Mouse (Mus musculus) cortical plate, adult 2 months (tissue): ENCODE results near the gene Pam16.

Experiments used
- CTCF ChIP-seq: fragments of 200-500 bp; IDR thresholded peaks from 2 replicates; pipeline ENCODE4 v1.5.1; 2011; ENCODE audit warnings: mild to moderate bottlenecking, control low read depth, low read length; ENCODE audit not compliant: insufficient read depth; ENCODE audit errors: extremely low read depth
- POLR2A ChIP-seq: fragments of 200-500 bp; IDR thresholded peaks from 2 replicates; pipeline ENCODE4 v1.6.1; 2011; ENCODE audit warnings: mild to moderate bottlenecking, low read length, control low read depth; ENCODE audit not compliant: insufficient read depth; ENCODE audit errors: extremely low read depth

GRCm38 (mm10) chr16:4627105-4627504, 2.3 kb upstream of the Pam16 start:
- TF ChIP-seq POLR2A, result no peak
- no peak for TF ChIP-seq CTCF
